Mouse (Mus musculus) myocyte (in vitro differentiated cells): ENCODE measurements at regions not wholly inside any gene's neighbourhood (a gene's known extent, or its start where the extent isn't known, plus 50 kb on each side); places are given as distances from the start of the nearest gene placed in this dataset.

Experiments
- H3K27me3 ChIP-seq: one replicate; pipeline ENCODE4 v1.6.1; 2011; ENCODE audit not compliant: control insufficient read depth, insufficient read depth, insufficient read length
- H3K36me3 ChIP-seq: one replicate; pipeline ENCODE4 v1.6.1; 2011; ENCODE audit not compliant: control insufficient read depth, insufficient read depth
- H3K4me2 ChIP-seq: one replicate; pipeline ENCODE4 v1.6.1; 2011; ENCODE audit warnings: low read depth, control low read depth
- H3K4me3 ChIP-seq: one replicate; pipeline ENCODE4 v1.5.1; 2011; ENCODE audit warnings: mild to moderate bottlenecking, control low read depth, moderate library complexity
- H3K79me2 ChIP-seq: one replicate; pipeline ENCODE4 v1.6.1; 2011; ENCODE audit not compliant: control insufficient read depth, insufficient read depth
- H3ac ChIP-seq: one replicate; pipeline ENCODE4 v1.6.1; 2011; ENCODE audit not compliant: control insufficient read depth, insufficient read length
- CEBPB ChIP-seq: IDR thresholded peaks from 2 replicates; pipeline ENCODE4 v1.6.1; 2011; ENCODE audit warnings: mild to moderate bottlenecking, moderate library complexity; ENCODE audit not compliant: poor library complexity, insufficient read depth, severe bottlenecking
- E2F4 ChIP-seq: IDR thresholded peaks from one replicate; pipeline ENCODE4 v1.6.1; 2011; ENCODE audit warnings: mild to moderate bottlenecking, control low read depth, moderate library complexity; ENCODE audit not compliant: insufficient read depth
- MAX ChIP-seq: IDR thresholded peaks from one replicate; pipeline ENCODE4 v1.6.1; 2011; ENCODE audit warnings: low read depth, mild to moderate bottlenecking, control low read depth
- MYOD1 ChIP-seq, 3 experiments: IDR thresholded peaks; one replicate each; pipeline ENCODE4 v1.6.1; 2011; ENCODE audit warnings: control low read depth in 2 of 3, low read depth in 2 of 3, mild to moderate bottlenecking in 2 of 3, moderate library complexity in 1 of 3; ENCODE audit not compliant: insufficient read length in 2 of 3, control insufficient read depth in 1 of 3
- MYOG ChIP-seq, 3 experiments: IDR thresholded peaks; one replicate each; pipeline ENCODE4 v1.6.1; 2011; ENCODE audit warnings: control low read depth in 2 of 3, low read depth in 2 of 3, mild to moderate bottlenecking in 2 of 3; ENCODE audit not compliant: insufficient read length in 2 of 3, control insufficient read depth in 1 of 3, insufficient read depth in 1 of 3
- POLR2A ChIP-seq: IDR thresholded peaks from one replicate; pipeline ENCODE4 v1.6.1; 2011; ENCODE audit warnings: low read depth, mild to moderate bottlenecking, control low read depth, moderate library complexity; ENCODE audit not compliant: insufficient read length
- POLR2AphosphoS2 ChIP-seq: IDR thresholded peaks from one replicate; pipeline ENCODE4 v1.6.1; 2011; ENCODE audit warnings: low read depth, control low read depth; ENCODE audit not compliant: insufficient read length
- REST ChIP-seq: IDR thresholded peaks from one replicate; pipeline ENCODE4 v1.6.1; 2011; ENCODE audit warnings: mild to moderate bottlenecking, control low read depth, moderate library complexity; ENCODE audit not compliant: insufficient read depth, insufficient read length
- SRF ChIP-seq: IDR thresholded peaks from one replicate; pipeline ENCODE4 v1.6.1; 2011; ENCODE audit warnings: low read depth; ENCODE audit not compliant: control insufficient read depth, insufficient read length
- TCF12 ChIP-seq: IDR thresholded peaks from one replicate; pipeline ENCODE4 v1.6.1; 2011; ENCODE audit warnings: mild to moderate bottlenecking, control low read depth; ENCODE audit not compliant: poor library complexity, insufficient read depth, severe bottlenecking
- TCF3 ChIP-seq: IDR thresholded peaks from one replicate; pipeline ENCODE4 v1.6.1; 2011; ENCODE audit warnings: low read depth, control low read depth; ENCODE audit not compliant: insufficient read length
- USF1 ChIP-seq: IDR thresholded peaks from one replicate; pipeline ENCODE4 v1.6.1; 2011; ENCODE audit warnings: low read depth, mild to moderate bottlenecking, control low read depth, moderate library complexity

GRCm38 (mm10) chr3:107822499-107822898 is 54.5 kb upstream of the Eps8l3 start:
- no peaks in the 10 kb centered on the region for H3K27me3 ChIP-seq
- no peaks in the 10 kb centered on the region for H3K36me3 ChIP-seq
- H3K79me2 ChIP-seq = no peaks in the 10 kb centered on the region
- no peak overlapping the region for H3ac ChIP-seq
- H3K4me2 ChIP-seq = peak overlapping the region; percentile 51
- H3K4me3 ChIP-seq = no peak overlapping the region
- no peak for TF ChIP-seq TCF3
- TF ChIP-seq USF1 = no peak
- no peak for TF ChIP-seq TCF12
- TF ChIP-seq REST = no peak
- TF ChIP-seq MAX = no peak
- no peak for TF ChIP-seq MYOD1 (IDR thresholded peaks at IDR 0.05; ENCODE audit: control insufficient read depth in 1 of 3, insufficient read length in 2 of 3, low read depth in 2 of 3)
- no peak for TF ChIP-seq E2F4
- TF ChIP-seq CEBPB = no peak
- no peak for TF ChIP-seq POLR2A
- TF ChIP-seq POLR2AphosphoS2 = no peak
- no peak for TF ChIP-seq SRF
- no peak for TF ChIP-seq MYOG (IDR thresholded peaks at IDR 0.05; ENCODE audit: control insufficient read depth in 1 of 3, insufficient read depth in 1 of 3, insufficient read length in 2 of 3, low read depth in 2 of 3)

- TF ChIP-seq POLR2A = no peak
- no peak for TF ChIP-seq MAX
- no peak for TF ChIP-seq USF1
- TF ChIP-seq TCF3 = no peak
- no peak for TF ChIP-seq POLR2AphosphoS2
- TF ChIP-seq CEBPB = no peak
- TF ChIP-seq REST = no peak
- TF ChIP-seq TCF12 = no peak
- no peak for TF ChIP-seq E2F4
- no peak for TF ChIP-seq SRF
- TF ChIP-seq MYOD1 (IDR thresholded peaks at IDR 0.05; ENCODE audit: control insufficient read depth in 1 of 3, insufficient read length in 2 of 3, low read depth in 2 of 3) = no peak
- TF ChIP-seq MYOG (IDR thresholded peaks at IDR 0.05; ENCODE audit: control insufficient read depth in 1 of 3, insufficient read depth in 1 of 3, insufficient read length in 2 of 3, low read depth in 2 of 3) = no peak
Measured at GRCm38 (mm10) chr3:107821952-107822351, 55.1 kb upstream of the Eps8l3 start.

GRCm38 (mm10) chr3:107819622-107820021 is 57.4 kb upstream of the Eps8l3 start:
- Histone ChIP-seq H3K4me2 (peak overlapping the region; percentile 52), H3K36me3 (no peaks in the 10 kb centered on the region), H3K79me2 (no peaks in the 10 kb centered on the region), H3ac (no peak overlapping the region), H3K4me3 (no peak overlapping the region), H3K27me3 (no peaks in the 10 kb centered on the region)
- no peak for TF ChIP-seq SRF
- TF ChIP-seq TCF3 = no peak

More at GRCm38 (mm10) chr3:107821952-107822351, 55.1 kb upstream of the Eps8l3 start:
- H3K79me2 ChIP-seq = no peaks in the 10 kb centered on the region
- H3K36me3 ChIP-seq = no peaks in the 10 kb centered on the region
- H3K27me3 ChIP-seq = no peaks in the 10 kb centered on the region
- H3K4me2 ChIP-seq = peak overlapping the region; percentile 51
- no peak overlapping the region for H3ac ChIP-seq
- no peak overlapping the region for H3K4me3 ChIP-seq

GRCm38 (mm10) chr3:107818616-107819495 is 58.2 kb upstream of the Eps8l3 start:
- Histone ChIP-seq H3K36me3 (no peaks in the 10 kb centered on the region), H3K4me3 (no peak overlapping the region), H3K79me2 (no peaks in the 10 kb centered on the region), H3K4me2 (peak overlapping the region; percentile 52), H3K27me3 (no peaks in the 10 kb centered on the region), H3ac (no peak overlapping the region)
- TF ChIP-seq REST (no peak), TCF3 (no peak), POLR2AphosphoS2 (no peak), USF1 (no peak), CEBPB (no peak)

GRCm38 (mm10) chr3:107816031-107816430 is 55.8 kb upstream of the Csf1 start:
- TF ChIP-seq POLR2A = no peak
- no peak for TF ChIP-seq CEBPB
- TF ChIP-seq POLR2AphosphoS2 = no peak
- no peak for TF ChIP-seq MAX
- TF ChIP-seq E2F4 = no peak
- TF ChIP-seq MYOG (IDR thresholded peaks at IDR 0.05; ENCODE audit: control insufficient read depth in 1 of 3, insufficient read depth in 1 of 3, insufficient read length in 2 of 3, low read depth in 2 of 3) = no peak
- Histone ChIP-seq H3K79me2 (no peaks in the 10 kb centered on the region), H3ac (no peak overlapping the region), H3K4me3 (no peak overlapping the region), H3K27me3 (no peaks in the 10 kb centered on the region), H3K4me2 (no peak overlapping the region), H3K36me3 (no peaks in the 10 kb centered on the region)
